Mouse (Mus musculus): ENCODE data around the gene Kcnj10. TPM values are rescaled to one million over a fixed set of nuclear protein-coding genes. Genes with fewer than 3 reads are reported as not detected.

Kcnj10 gene
- polyA plus RNA-seq, 1 experiment from 2014 or later = 0.57 TPM

- no peaks in the 10 kb centered on the region for H3K9me3 ChIP-seq (ENCODE audit: control insufficient read depth, low read length)
- no peak overlapping the region for H3K4me2 ChIP-seq (replicated peaks; ENCODE audit: low read depth, low read length)
- no peak overlapping the region for H3K9ac ChIP-seq (ENCODE audit: low read depth, low read length)
- no peaks in the 10 kb centered on the region for H3K4me1 ChIP-seq (ENCODE audit: control insufficient read depth, insufficient read depth, low read length)
- no peak for ATAC-seq (ENCODE audit: low FRiP score, low TSS enrichment)
- H3K36me3 ChIP-seq (ENCODE audit: control insufficient read depth, insufficient read depth, low read length) = no peaks in the 10 kb centered on the region
- no peaks in the 10 kb centered on the region for H3K27me3 ChIP-seq (ENCODE audit: control insufficient read depth, insufficient read depth, low read length)
- WGBS = 78% methylated on average over 4 of the region's 4 CpGs
- H3K27ac ChIP-seq (ENCODE audit: low read depth, low read length) = no peak overlapping the region
- H3K4me3 ChIP-seq (ENCODE audit: low read length) = no peak overlapping the region
These were observed 72.7 kb downstream of the Kcnj10 start for GRCm38 (mm10) chr1:172413491-172414230.

GRCm38 (mm10) chr1:172414231-172414585, 73.2 kb downstream of the Kcnj10 start:
- ATAC-seq (ENCODE audit: low FRiP score, low TSS enrichment) = no peak
- no peaks in the 10 kb centered on the region for H3K4me1 ChIP-seq (ENCODE audit: control insufficient read depth, insufficient read depth, low read length)
- 85% methylated on average over 6 of the region's 6 CpGs for WGBS

GRCm38 (mm10) chr1:172415061-172415460, 74.1 kb downstream of the Kcnj10 start:
- H3K27me3 ChIP-seq (ENCODE audit: control insufficient read depth, insufficient read depth, low read length) = no peaks in the 10 kb centered on the region
- H3K4me1 ChIP-seq (ENCODE audit: control insufficient read depth, insufficient read depth, low read length) = no peaks in the 10 kb centered on the region
- no peaks in the 10 kb centered on the region for H3K9me3 ChIP-seq (ENCODE audit: control insufficient read depth, low read length)
- H3K36me3 ChIP-seq (ENCODE audit: control insufficient read depth, insufficient read depth, low read length) = no peaks in the 10 kb centered on the region
- no peak overlapping the region for H3K27ac ChIP-seq (ENCODE audit: low read depth, low read length)
- H3K4me3 ChIP-seq (ENCODE audit: low read length) = no peak overlapping the region
- WGBS = 84% methylated on average over 7 of the region's 7 CpGs
- no peak overlapping the region for H3K9ac ChIP-seq (ENCODE audit: low read depth, low read length)
- ATAC-seq (ENCODE audit: low FRiP score, low TSS enrichment) = no peak
- H3K4me2 ChIP-seq (replicated peaks; ENCODE audit: low read depth, low read length) = no peak overlapping the region

More at GRCm38 (mm10) chr1:172414231-172414585, 73.2 kb downstream of the Kcnj10 start:
- H3K9me3 ChIP-seq (ENCODE audit: control insufficient read depth, low read length) = no peaks in the 10 kb centered on the region
- H3K4me3 ChIP-seq (ENCODE audit: low read length) = no peak overlapping the region
- H3K4me2 ChIP-seq (replicated peaks; ENCODE audit: low read depth, low read length) = no peak overlapping the region
- H3K9ac ChIP-seq (ENCODE audit: low read depth, low read length) = no peak overlapping the region
- no peaks in the 10 kb centered on the region for H3K36me3 ChIP-seq (ENCODE audit: control insufficient read depth, insufficient read depth, low read length)
- no peaks in the 10 kb centered on the region for H3K27me3 ChIP-seq (ENCODE audit: control insufficient read depth, insufficient read depth, low read length)
- H3K27ac ChIP-seq (ENCODE audit: low read depth, low read length) = no peak overlapping the region

- Histone ChIP-seq H3K9ac (ENCODE audit: low read depth, low read length) (no peak overlapping the region), H3K27me3 (ENCODE audit: control insufficient read depth, insufficient read depth, low read length) (no peaks in the 10 kb centered on the region), H3K36me3 (ENCODE audit: control insufficient read depth, insufficient read depth, low read length) (no peaks in the 10 kb centered on the region), H3K4me3 (ENCODE audit: low read length) (no peak overlapping the region), H3K9me3 (ENCODE audit: control insufficient read depth, low read length) (0 out of 2 replicates have a peak, but pooled peaks cover 2% of the 10 kb centered on the region), H3K4me2 (replicated peaks; ENCODE audit: low read depth, low read length) (no peak overlapping the region), H3K27ac (ENCODE audit: low read depth, low read length) (no peak overlapping the region), H3K4me1 (ENCODE audit: control insufficient read depth, insufficient read depth, low read length) (no peaks in the 10 kb centered on the region)
- 9% methylated on average over 6 of the region's 6 CpGs for WGBS
- peak; percentile 58 for ATAC-seq (ENCODE audit: low FRiP score, low TSS enrichment)
These were observed 77.2 kb downstream of the Kcnj10 start for GRCm38 (mm10) chr1:172418173-172418572.

- H3K4me3 ChIP-seq (ENCODE audit: low read length) = no peak overlapping the region
- no peak overlapping the region for H3K4me2 ChIP-seq (replicated peaks; ENCODE audit: low read depth, low read length)
- H3K4me1 ChIP-seq (ENCODE audit: control insufficient read depth, insufficient read depth, low read length) = no peaks in the 10 kb centered on the region
- no peaks in the 10 kb centered on the region for H3K27me3 ChIP-seq (ENCODE audit: control insufficient read depth, insufficient read depth, low read length)
- 0 out of 2 replicates have a peak, but pooled peaks have one; percentile 53 for ATAC-seq (ENCODE audit: low FRiP score, low TSS enrichment)
- H3K27ac ChIP-seq (ENCODE audit: low read depth, low read length) = no peak overlapping the region
- WGBS = 64% methylated on average over 3 of the region's 3 CpGs
- H3K9me3 ChIP-seq (ENCODE audit: control insufficient read depth, low read length) = 0 out of 2 replicates have a peak, but pooled peaks cover 2% of the 10 kb centered on the region
- no peaks in the 10 kb centered on the region for H3K36me3 ChIP-seq (ENCODE audit: control insufficient read depth, insufficient read depth, low read length)
- H3K9ac ChIP-seq (ENCODE audit: low read depth, low read length) = no peak overlapping the region
These were observed 77.6 kb downstream of the Kcnj10 start for GRCm38 (mm10) chr1:172418642-172419041.

GRCm38 (mm10) chr1:172420181-172420580, 79.2 kb downstream of the Kcnj10 start:
- no peak overlapping the region for H3K4me3 ChIP-seq (ENCODE audit: low read length)
- no peaks in the 10 kb centered on the region for H3K27me3 ChIP-seq (ENCODE audit: control insufficient read depth, insufficient read depth, low read length)
- ATAC-seq (ENCODE audit: low FRiP score, low TSS enrichment) = no peak
- H3K4me2 ChIP-seq (replicated peaks; ENCODE audit: low read depth, low read length) = no peak overlapping the region
- WGBS = 87% methylated on average over 6 of the region's 6 CpGs
- no peaks in the 10 kb centered on the region for H3K36me3 ChIP-seq (ENCODE audit: control insufficient read depth, insufficient read depth, low read length)
- H3K4me1 ChIP-seq (ENCODE audit: control insufficient read depth, insufficient read depth, low read length) = no peaks in the 10 kb centered on the region
- 0 out of 2 replicates have a peak, but pooled peaks cover 2% of the 10 kb centered on the region for H3K9me3 ChIP-seq (ENCODE audit: control insufficient read depth, low read length)
- no peak overlapping the region for H3K9ac ChIP-seq (ENCODE audit: low read depth, low read length)
- H3K27ac ChIP-seq (ENCODE audit: low read depth, low read length) = no peak overlapping the region

- no peak overlapping the region for H3K4me2 ChIP-seq (replicated peaks; ENCODE audit: low read depth, low read length)
- H3K9ac ChIP-seq (ENCODE audit: low read depth, low read length) = no peak overlapping the region
- 31% methylated on average over 1 of the region's 1 CpGs for WGBS
- H3K4me1 ChIP-seq (ENCODE audit: control insufficient read depth, insufficient read depth, low read length) = no peaks in the 10 kb centered on the region
- no peak overlapping the region for H3K4me3 ChIP-seq (ENCODE audit: low read length)
- no peak for ATAC-seq (ENCODE audit: low FRiP score, low TSS enrichment)
- 0 out of 2 replicates have a peak, but pooled peaks cover 2% of the 10 kb centered on the region for H3K9me3 ChIP-seq (ENCODE audit: control insufficient read depth, low read length)
- no peaks in the 10 kb centered on the region for H3K27me3 ChIP-seq (ENCODE audit: control insufficient read depth, insufficient read depth, low read length)
- no peaks in the 10 kb centered on the region for H3K36me3 ChIP-seq (ENCODE audit: control insufficient read depth, insufficient read depth, low read length)
- H3K27ac ChIP-seq (ENCODE audit: low read depth, low read length) = no peak overlapping the region
These were observed 82.4 kb downstream of the Kcnj10 start for GRCm38 (mm10) chr1:172423393-172423792.

Other genes with a start within 250 kb of the Kcnj10 start
- gene Pex19, start 214.5 kb upstream of the Kcnj10 start, polyA plus RNA-seq (2014; fragmentation: Nextera tagmentation; extraction: Ambion mirVana) = 95.1 and 138 TPM in 2 replicates
- 78.3 and 114 TPM in 2 replicates for gene Dcaf8, start 193.1 kb upstream of the Kcnj10 start, polyA plus RNA-seq (2014; fragmentation: Nextera tagmentation; extraction: Ambion mirVana)
- 56.0 and 87.0 TPM in 2 replicates for gene Pea15a, start 134.4 kb upstream of the Kcnj10 start, polyA plus RNA-seq (2014; fragmentation: Nextera tagmentation; extraction: Ambion mirVana)
- gene Casq1, start 121.3 kb upstream of the Kcnj10 start, polyA plus RNA-seq (2014; fragmentation: Nextera tagmentation; extraction: Ambion mirVana) = 2.8 and 3.5 TPM in 2 replicates
- not detected in 2 replicates for gene Atp1a4, start 82.8 kb upstream of the Kcnj10 start, polyA plus RNA-seq (2014; fragmentation: Nextera tagmentation; extraction: Ambion mirVana)
- gene Igsf8, start 79.6 kb upstream of the Kcnj10 start, polyA plus RNA-seq (2014; fragmentation: Nextera tagmentation; extraction: Ambion mirVana) = 39.5 and 53.1 TPM in 2 replicates
- gene Atp1a2, start 43.1 kb upstream of the Kcnj10 start, polyA plus RNA-seq (2014; fragmentation: Nextera tagmentation; extraction: Ambion mirVana) = 0.66 and 0.96 TPM in 2 replicates
- gene Kcnj9, start 11.9 kb upstream of the Kcnj10 start, polyA plus RNA-seq (2014; fragmentation: Nextera tagmentation; extraction: Ambion mirVana) = 0.20 TPM in 1 of 2 replicates, not detected in the other
- gene Pigm, start 35.3 kb downstream of the Kcnj10 start, polyA plus RNA-seq (2014; fragmentation: Nextera tagmentation; extraction: Ambion mirVana) = 9.5 and 12.1 TPM in 2 replicates
- 0.74 and 0.97 TPM in 2 replicates for gene Slamf9, start 134.1 kb downstream of the Kcnj10 start, polyA plus RNA-seq (2014; fragmentation: Nextera tagmentation; extraction: Ambion mirVana)
- gene Igsf9, start 140.6 kb downstream of the Kcnj10 start, polyA plus RNA-seq (2014; fragmentation: Nextera tagmentation; extraction: Ambion mirVana) = 37.8 and 41.8 TPM in 2 replicates
- gene Tagln2, start 158.8 kb downstream of the Kcnj10 start, polyA plus RNA-seq (2014; fragmentation: Nextera tagmentation; extraction: Ambion mirVana) = 81.0 and 139 TPM in 2 replicates
- gene Cfap45, start 179.6 kb downstream of the Kcnj10 start, polyA plus RNA-seq (2014; fragmentation: Nextera tagmentation; extraction: Ambion mirVana) = 1.0 and 1.2 TPM in 2 replicates
- 0.19 and 0.54 TPM in 2 replicates for gene Vsig8, start 214.7 kb downstream of the Kcnj10 start, polyA plus RNA-seq (2014; fragmentation: Nextera tagmentation; extraction: Ambion mirVana)
- 0.12 TPM in 1 of 2 replicates, not detected in the other for gene Slamf8, start 249.4 kb downstream of the Kcnj10 start, polyA plus RNA-seq (2014; fragmentation: Nextera tagmentation; extraction: Ambion mirVana)

Measured in kidney, embryonic 14.5 days (tissue).